Mouse (Mus musculus): ENCODE data around the gene Sptb.

DNA sequence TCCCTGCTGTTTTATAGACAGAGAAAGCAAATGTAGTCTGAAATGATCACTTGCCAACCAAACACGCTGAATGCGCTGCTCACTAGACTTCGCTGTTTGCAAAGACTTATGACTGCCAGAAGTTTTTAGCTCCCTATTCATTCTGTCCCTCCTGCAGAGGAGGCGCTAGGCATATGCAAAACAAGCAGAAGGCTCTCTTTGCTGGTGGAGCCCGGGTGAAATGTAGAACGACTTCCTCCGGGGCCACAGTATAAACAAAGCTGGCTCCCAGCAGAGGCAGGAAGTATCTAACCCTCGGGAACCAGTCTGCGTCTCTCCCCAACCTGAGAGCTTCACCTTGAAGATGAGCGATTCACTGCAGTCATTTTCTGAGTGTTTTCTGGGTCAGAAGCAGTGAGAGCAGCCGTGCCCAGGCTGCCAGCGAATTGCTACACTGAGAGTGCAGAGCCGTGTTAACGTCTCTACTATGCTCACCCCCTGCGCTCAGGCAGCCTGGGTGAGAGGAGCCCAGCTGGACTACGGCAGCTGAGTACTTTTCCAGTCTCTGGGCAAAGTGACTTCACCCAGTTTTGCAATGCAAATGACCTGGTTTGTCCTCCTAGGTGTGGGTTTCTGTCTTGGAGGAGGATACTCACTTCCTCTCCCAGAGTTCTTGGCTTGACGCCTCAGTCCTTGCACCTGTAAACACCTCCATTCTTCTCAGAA, 15.4 kb downstream of the Sptb start:
- no peak for TF ChIP-seq POLR2A (IDR thresholded peaks at IDR 0.05; ENCODE audit: insufficient read length, low read depth)
- no peak for TF ChIP-seq MAX (IDR thresholded peaks at IDR 0.05; ENCODE audit: low read depth)
- no peak for TF ChIP-seq USF1 (IDR thresholded peaks at IDR 0.05; ENCODE audit: low read depth)
- TF ChIP-seq SRF (IDR thresholded peaks at IDR 0.05; ENCODE audit: control insufficient read depth, insufficient read length, low read depth) = no peak
- TF ChIP-seq MYOD1 (IDR thresholded peaks at IDR 0.05; ENCODE audit: control insufficient read depth in 1 of 3, insufficient read length in 2 of 3, low read depth in 2 of 3) = no peak
- no peak for TF ChIP-seq TCF12 (IDR thresholded peaks at IDR 0.05; ENCODE audit: insufficient read depth, poor library complexity, severe bottlenecking)
- no peak for TF ChIP-seq MYOG (IDR thresholded peaks at IDR 0.05; ENCODE audit: control insufficient read depth in 1 of 3, insufficient read depth in 1 of 3, insufficient read length in 2 of 3, low read depth in 2 of 3)
- TF ChIP-seq POLR2AphosphoS2 (IDR thresholded peaks at IDR 0.05; ENCODE audit: insufficient read length, low read depth) = no peak
- no peak for TF ChIP-seq E2F4 (IDR thresholded peaks at IDR 0.05; ENCODE audit: insufficient read depth)
